9 mouse cellular contexts compared by ENCODE assay signal in genomic region chr10:111365011-111365410, GRCm38 (mm10).
DNase-seq lines count a peak whose midpoint lies in the region; ATAC-seq lines count a peak whose summit lies in the region.
"Had no signal": no experiment of that assay in that cellular context is flagged by ENCODE, and none has a peak within 500 bp of the region (broad histone marks: within the 10 kb centered on the region; RNA-seq: fewer than 3 reads in every experiment).

No protein-coding gene starts in this region.

- no peaks in the 10 kb centered on the region for H3K36me3 ChIP-seq in lung, embryonic 16.5 days (ENCODE audit: control insufficient read depth, insufficient read depth, low read length)

- ATAC-seq in hematopoietic stem cell, adult 5-6 weeks (replicated peaks in 1 of 2; ENCODE audit: insufficient read depth in 1 of 2, low FRiP score in 2 of 2, low TSS enrichment in 1 of 2, low read depth in 1 of 2, poor library complexity in 2 of 2, severe bottlenecking in 2 of 2), result peak; percentile 17 to 50; a peak in 1 of 4 replicates
- ATAC-seq in lung, embryonic 16.5 days (ENCODE audit: low read depth), result peak; percentile 87

- no peak overlapping the region for H3K4me3 ChIP-seq in lung, embryonic 16.5 days (ENCODE audit: low read length)

- H3K9ac ChIP-seq in lung, embryonic 16.5 days (ENCODE audit: low read length), result no peak overlapping the region

- peak overlapping the region; percentile 75 for H3K27ac ChIP-seq in lung, embryonic 16.5 days (ENCODE audit: low read length)

- no peaks in the 10 kb centered on the region for H3K27me3 ChIP-seq in lung, embryonic 16.5 days (ENCODE audit: control insufficient read depth, insufficient read depth, low read depth, low read length)

- DNase-seq in adrenal gland, adult (ENCODE audit: inconsistent age in 2 of 2, low spot score in 1 of 2), result peak; percentile 26 to 82
- DNase-seq in adrenal gland, postnatal 4 days (ENCODE audit: low spot score in 2 of 2), result no peak
- peak; percentile 16 for DNase-seq in MN1 (ENCODE audit: low spot score)
- no peak for DNase-seq in layer of hippocampus, adult 11-12 months (ENCODE audit: low spot score)
- no peak for DNase-seq in c-Kit-positive CD71-positive TER-119-positive erythroid progenitor cells, embryonic 14.5 days (ENCODE audit: low spot score)
- no peak for DNase-seq in frontal cortex, postnatal 25 days (ENCODE audit: low spot score in 2 of 2)
- DNase-seq: left cerebral cortex, postnatal 4 days had no signal

- H3K4me1 ChIP-seq in lung, embryonic 16.5 days (replicated peaks; ENCODE audit: control insufficient read depth, insufficient read depth, low read length), result peaks cover 15% of the 10 kb centered on the region

- no peaks in the 10 kb centered on the region for H3K9me3 ChIP-seq in lung, embryonic 16.5 days (ENCODE audit: control insufficient read depth, low read length)

- WGBS in lung, embryonic 16.5 days, result 27% methylated on average over 5 of the region's 5 CpGs

- no peak overlapping the region for H3K4me2 ChIP-seq in lung, embryonic 16.5 days (ENCODE audit: low read depth, low read length)

Comparison
In these comparisons a context has a peak if more than half of its experiments do, and no peak if none do; other contexts are left out.
1. DNase-seq: peak in adrenal gland, adult (2 of 2) and MN1 (single experiment); none in adrenal gland, postnatal 4 days (0 of 2), layer of hippocampus, adult 11-12 months (single experiment), c-Kit-positive CD71-positive TER-119-positive erythroid progenitor cells, embryonic 14.5 days (single experiment) and frontal cortex, postnatal 25 days (0 of 2).